18 mouse cellular contexts compared by ENCODE assay signal in the genomic region with DNA sequence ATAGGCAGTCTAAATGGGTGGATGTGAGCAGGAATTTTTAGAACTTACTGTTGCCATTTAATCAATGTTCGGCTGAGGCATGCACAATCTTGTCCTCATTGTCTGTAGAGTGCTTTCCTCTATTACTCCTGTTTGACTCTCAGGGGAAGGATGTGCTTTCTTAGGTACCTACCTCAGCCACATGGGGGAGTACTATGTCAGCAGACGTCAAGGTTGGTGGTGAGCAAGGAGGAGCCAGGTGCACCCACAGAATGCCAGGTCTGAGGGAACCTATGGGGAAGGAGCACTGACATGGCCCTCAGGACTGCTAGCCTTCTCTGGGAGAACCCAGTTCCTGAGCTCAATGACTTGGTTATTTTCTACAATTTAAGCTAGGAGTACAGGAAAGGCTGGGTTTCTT. TPM values are rescaled to one million over a fixed set of nuclear protein-coding genes. Genes with fewer than 3 reads are reported as not detected.
"Had no signal": no experiment of that assay in that cellular context is flagged by ENCODE, and none has a peak within 500 bp of the region (broad histone marks: within the 10 kb centered on the region; RNA-seq: fewer than 3 reads in every experiment).

No protein-coding gene starts in this region.

- H3K9me3 ChIP-seq: limb, embryonic 13.5 days; liver, embryonic 15.5 days; midbrain, embryonic 13.5 days; stomach, embryonic 15.5 days had no signal

- H3K4me2 ChIP-seq: limb, embryonic 13.5 days; liver, embryonic 11.5 days; liver, embryonic 15.5 days; midbrain, embryonic 13.5 days; stomach, embryonic 15.5 days had no signal

- ATAC-seq: midbrain, embryonic 13.5 days had no signal

- H3K9ac ChIP-seq: limb, embryonic 13.5 days; liver, embryonic 15.5 days; midbrain, embryonic 13.5 days; stomach, embryonic 15.5 days had no signal

- H3K27me3 ChIP-seq: limb, embryonic 13.5 days; liver, embryonic 15.5 days; midbrain, embryonic 13.5 days; stomach, embryonic 15.5 days had no signal

- H3K27ac ChIP-seq: layer of hippocampus, adult 2 months; limb, embryonic 13.5 days; liver, embryonic 15.5 days; midbrain, embryonic 13.5 days; stomach, embryonic 15.5 days had no signal

- DNase-seq: kidney, postnatal 10 days; kidney, postnatal 4 days; lung, adult 2 months; lung, postnatal 14 days; right cerebral cortex, postnatal 14 days; thymus, postnatal 4 days had no signal

- H3K36me3 ChIP-seq: limb, embryonic 13.5 days; liver, embryonic 15.5 days; midbrain, embryonic 13.5 days; stomach, embryonic 15.5 days had no signal

- H3K4me1 ChIP-seq: limb, embryonic 13.5 days; liver, embryonic 15.5 days; midbrain, embryonic 13.5 days; stomach, embryonic 15.5 days had no signal

- H3K4me3 ChIP-seq: layer of hippocampus, adult 2 months; limb, embryonic 13.5 days; liver, embryonic 15.5 days; midbrain, embryonic 13.5 days; stomach, embryonic 15.5 days had no signal

RNA-seq across cellular contexts. Expression of a gene that starts 18.8 kb away (rescaled TPM):
- total RNA-seq: layer of hippocampus, adult 2 months; layer of hippocampus, postnatal 10 days; left cerebral cortex, postnatal 36 days; midbrain, postnatal 0 days had no signal
- polyA plus RNA-seq: kidney, embryonic 14.5 days; liver, embryonic 11.5 days; liver, embryonic 15.5 days; midbrain, embryonic 13.5 days; midbrain, postnatal 0 days; neural tube, embryonic 14.5 days; spleen, adult 2 months had no signal

RNA-seq across cellular contexts. Expression of a gene that starts 49.7 kb away (rescaled TPM):
- polyA plus RNA-seq: liver, embryonic 15.5 days had no signal
